8 mouse cellular contexts compared by ENCODE assay signal in genomic region chr5:110285156-110285555, GRCm38 (mm10). TPM values are rescaled to one million over a fixed set of nuclear protein-coding genes. Genes with fewer than 3 reads are reported as not detected.
DNase-seq lines count a peak whose midpoint lies in the region; ATAC-seq and TF ChIP-seq lines count a peak whose summit lies in the region.

No protein-coding gene starts in this region.

- H3K4me1 ChIP-seq in heart, embryonic 12.5 days (replicated peaks), result peaks cover 17% of the 10 kb centered on the region
- peaks cover 5% of the 10 kb centered on the region; the same call in 1 of the 2 replicates for H3K4me1 ChIP-seq in bone marrow macrophage, adult 2 months (ENCODE audit: control insufficient read depth, insufficient read depth, low read length)
- peaks cover 9% of the 10 kb centered on the region for H3K4me1 ChIP-seq in heart, postnatal 0 days (ENCODE audit: control insufficient read depth, insufficient read depth)
- H3K4me1 ChIP-seq in limb, embryonic 10.5 days, result peaks cover 19% of the 10 kb centered on the region

- TF ChIP-seq EP300 in heart, postnatal 0 days (IDR thresholded peaks at IDR 0.05; ENCODE audit: low read depth), result no peak

- peak overlapping the region; percentile 66 for H3K4me3 ChIP-seq in heart, embryonic 12.5 days
- peak overlapping the region; percentile 81 for H3K4me3 ChIP-seq in bone marrow macrophage, adult 2 months (ENCODE audit: insufficient read depth, low read length)
- peak overlapping the region; percentile 71 for H3K4me3 ChIP-seq in heart, postnatal 0 days (ENCODE audit: low read depth, low read length)
- H3K4me3 ChIP-seq in limb, embryonic 10.5 days, result peak overlapping the region; percentile 84

- H3K9me3 ChIP-seq in heart, embryonic 12.5 days (replicated peaks), result no peaks in the 10 kb centered on the region
- no peaks in the 10 kb centered on the region for H3K9me3 ChIP-seq in heart, postnatal 0 days (replicated peaks; ENCODE audit: control insufficient read depth, low read length)
- H3K9me3 ChIP-seq in limb, embryonic 10.5 days (replicated peaks), result no peaks in the 10 kb centered on the region

- peak overlapping the region; percentile 93 for H3K4me2 ChIP-seq in heart, embryonic 12.5 days
- H3K4me2 ChIP-seq in heart, postnatal 0 days (ENCODE audit: low read depth, low read length), result peak overlapping the region; percentile 79

- H3K9ac ChIP-seq in heart, embryonic 12.5 days, result peak overlapping the region; percentile 67
- peak overlapping the region; percentile 77 for H3K9ac ChIP-seq in heart, postnatal 0 days (replicated peaks; ENCODE audit: low read depth, low read length)

- WGBS in heart, embryonic 12.5 days, result 3% methylated on average over 15 of the region's 15 CpGs
- 1% methylated on average over 15 of the region's 15 CpGs for WGBS in heart, postnatal 0 days
- WGBS in limb, embryonic 10.5 days, result 10% methylated on average over 15 of the region's 15 CpGs

- no peak for DNase-seq in heart, adult 9 months (ENCODE audit: low spot score in 2 of 2)
- peak; percentile 8 for DNase-seq in heart, postnatal 0 days (ENCODE audit: low spot score)
- peak; percentile 31 for DNase-seq in limb, embryonic 10.5 days (ENCODE audit: low spot score)
- peak; percentile 39 for DNase-seq in naive thymus-derived CD4-positive, alpha-beta T cell, adult 2 months (ENCODE audit: low read depth)
- DNase-seq in left cerebral cortex, adult 9 months (ENCODE audit: low spot score in 2 of 2), result no peak
- DNase-seq in gastrocnemius, postnatal 14 days, result no peak

- no peak for ATAC-seq in heart, embryonic 12.5 days (ENCODE audit: insufficient number of reproducible peaks, low FRiP score)
- ATAC-seq in heart, postnatal 0 days (ENCODE audit: insufficient read depth, low read depth), result no peak

- TF ChIP-seq POLR2A in bone marrow macrophage, adult 2 months (IDR thresholded peaks at IDR 0.05; ENCODE audit: borderline replicate concordance, low read depth, low read length), result no peak

- H3K27ac ChIP-seq in heart, embryonic 12.5 days (ENCODE audit: poor library complexity, severe bottlenecking), result no peak overlapping the region
- H3K27ac ChIP-seq in bone marrow macrophage, adult 2 months (ENCODE audit: insufficient read depth, low read depth, low read length), result no peak overlapping the region
- H3K27ac ChIP-seq in heart, postnatal 0 days (ENCODE audit: low read depth), result peak overlapping the region; percentile 81
- no peak overlapping the region for H3K27ac ChIP-seq in limb, embryonic 10.5 days

- no peaks in the 10 kb centered on the region for H3K27me3 ChIP-seq in heart, embryonic 12.5 days (replicated peaks)
- no peaks in the 10 kb centered on the region for H3K27me3 ChIP-seq in heart, postnatal 0 days (ENCODE audit: control insufficient read depth, insufficient read depth, low read length)
- H3K27me3 ChIP-seq in limb, embryonic 10.5 days (ENCODE audit: low read depth, poor library complexity, severe bottlenecking), result peaks cover 23% of the 10 kb centered on the region

- TF ChIP-seq CTCF in bone marrow macrophage, adult 2 months (IDR thresholded peaks at IDR 0.05; ENCODE audit: low read depth, low read length), result no peak
- no peak for TF ChIP-seq CTCF in heart, postnatal 0 days (IDR thresholded peaks at IDR 0.05; ENCODE audit: low read depth)

- intact Hi-C loops in gastrocnemius, postnatal 14 days (cut with DNase I; ENCODE audit: low total_unique reads), result no loop called here

- peaks cover 12% of the 10 kb centered on the region for H3K36me3 ChIP-seq in heart, embryonic 12.5 days
- peaks cover 11% of the 10 kb centered on the region for H3K36me3 ChIP-seq in heart, postnatal 0 days (replicated peaks; ENCODE audit: control insufficient read depth, insufficient read depth, low read length)
- H3K36me3 ChIP-seq in limb, embryonic 10.5 days, result peaks cover 13% of the 10 kb centered on the region

RNA-seq across cellular contexts. Expression of gene Pxmp2, which starts 0.8 kb away (rescaled TPM):
- 14.8 and 16.6 TPM in 2 replicates for polyA plus RNA-seq in heart, embryonic 12.5 days (2016; fragmentation: Nextera tagmentation; extraction: Ambion mirVana)
- 3.3 and 3.4 TPM in 2 replicates for polyA plus RNA-seq in bone marrow macrophage, adult 2 months (2012; ENCODE audit: insufficient read depth, insufficient read length, missing spikeins)
- 32.5 and 113 TPM in 2 replicates for total RNA-seq in heart, postnatal 0 days (2014; rRNA removed; ENCODE audit: low replicate concordance)
- 48.4 and 48.6 TPM in 2 replicates for polyA plus RNA-seq in heart, postnatal 0 days (2015; fragmentation: Nextera tagmentation; extraction: Ambion mirVana)
- 9.2 and 10.0 TPM in 2 replicates for polyA plus RNA-seq in limb, embryonic 10.5 days (2016; fragmentation: Nextera tagmentation; extraction: Ambion mirVana)
- 10 to 100 TPM; 28.5 to 37.3 TPM for total RNA-seq in gastrocnemius, postnatal 14 days (2021)

RNA-seq across cellular contexts. Expression of gene Pole, which starts 0.9 kb away (rescaled TPM):
- 24.7 and 26.6 TPM in 2 replicates for polyA plus RNA-seq in heart, embryonic 12.5 days (2016; fragmentation: Nextera tagmentation; extraction: Ambion mirVana)
- polyA plus RNA-seq in bone marrow macrophage, adult 2 months (2012; ENCODE audit: insufficient read depth, insufficient read length, missing spikeins), result 9.2 and 12.1 TPM in 2 replicates
- 12.8 and 13.8 TPM in 2 replicates for total RNA-seq in heart, postnatal 0 days (2014; rRNA removed; ENCODE audit: low replicate concordance)
- 3.6 and 4.8 TPM in 2 replicates for polyA plus RNA-seq in heart, postnatal 0 days (2015; fragmentation: Nextera tagmentation; extraction: Ambion mirVana)
- polyA plus RNA-seq in limb, embryonic 10.5 days (2016; fragmentation: Nextera tagmentation; extraction: Ambion mirVana), result 56.1 and 56.5 TPM in 2 replicates
- 1 to 10 TPM; 2.5 TPM for total RNA-seq in gastrocnemius, postnatal 14 days (2021)

RNA-seq across cellular contexts. Expression of gene Pgam5, which starts 15.4 kb away (rescaled TPM):
- polyA plus RNA-seq in heart, embryonic 12.5 days (2016; fragmentation: Nextera tagmentation; extraction: Ambion mirVana), result 59.1 and 59.4 TPM in 2 replicates
- polyA plus RNA-seq in bone marrow macrophage, adult 2 months (2012; ENCODE audit: insufficient read depth, insufficient read length, missing spikeins), result 15.2 and 16.4 TPM in 2 replicates
- 76.6 and 77.4 TPM in 2 replicates for total RNA-seq in heart, postnatal 0 days (2014; rRNA removed; ENCODE audit: low replicate concordance)
- polyA plus RNA-seq in heart, postnatal 0 days (2015; fragmentation: Nextera tagmentation; extraction: Ambion mirVana), result 37.6 and 39.6 TPM in 2 replicates
- polyA plus RNA-seq in limb, embryonic 10.5 days (2016; fragmentation: Nextera tagmentation; extraction: Ambion mirVana), result 103 and 105 TPM in 2 replicates
- 10 to 100 TPM; 20.5 to 23.7 TPM for total RNA-seq in gastrocnemius, postnatal 14 days (2021)

RNA-seq across cellular contexts. Expression of gene Ankle2, which starts 54.4 kb away (rescaled TPM):
- 24.6 and 27.4 TPM in 2 replicates for polyA plus RNA-seq in heart, embryonic 12.5 days (2016; fragmentation: Nextera tagmentation; extraction: Ambion mirVana)
- 29.5 and 36.6 TPM in 2 replicates for polyA plus RNA-seq in bone marrow macrophage, adult 2 months (2012; ENCODE audit: insufficient read depth, insufficient read length, missing spikeins)
- 17.3 and 24.2 TPM in 2 replicates for total RNA-seq in heart, postnatal 0 days (2014; rRNA removed; ENCODE audit: low replicate concordance)
- polyA plus RNA-seq in heart, postnatal 0 days (2015; fragmentation: Nextera tagmentation; extraction: Ambion mirVana), result 12.5 and 12.6 TPM in 2 replicates
- 32.9 and 38.7 TPM in 2 replicates for polyA plus RNA-seq in limb, embryonic 10.5 days (2016; fragmentation: Nextera tagmentation; extraction: Ambion mirVana)
- total RNA-seq in gastrocnemius, postnatal 14 days (2021), result 10 to 100 TPM; 20.9 to 21.2 TPM

RNA-seq across cellular contexts. Expression of gene P2rx2, which starts 57.9 kb away (rescaled TPM):
- 0.22 TPM in 1 of 2 replicates, not detected in the other for polyA plus RNA-seq in heart, embryonic 12.5 days (2016; fragmentation: Nextera tagmentation; extraction: Ambion mirVana)
- not detected in 2 replicates for polyA plus RNA-seq in bone marrow macrophage, adult 2 months (2012; ENCODE audit: insufficient read depth, insufficient read length, missing spikeins)
- not detected in 2 replicates for total RNA-seq in heart, postnatal 0 days (2014; rRNA removed; ENCODE audit: low replicate concordance)
- not detected in 2 replicates for polyA plus RNA-seq in heart, postnatal 0 days (2015; fragmentation: Nextera tagmentation; extraction: Ambion mirVana)
- polyA plus RNA-seq in limb, embryonic 10.5 days (2016; fragmentation: Nextera tagmentation; extraction: Ambion mirVana), result 0.39 and 0.66 TPM in 2 replicates
- total RNA-seq in gastrocnemius, postnatal 14 days (2021), result not detected

Comparison
In these comparisons a context has a peak if more than half of its experiments do, and no peak if none do; other contexts are left out.
1. DNase-seq: peak in heart, postnatal 0 days (single experiment), limb, embryonic 10.5 days (single experiment) and naive thymus-derived CD4-positive, alpha-beta T cell, adult 2 months (single experiment); none in heart, adult 9 months (0 of 2), left cerebral cortex, adult 9 months (0 of 2) and gastrocnemius, postnatal 14 days (single experiment).
2. Peak in every context shown above with its lines, with median percentiles within 50 percentile points of each other: H3K4me3 ChIP-seq.